Mouse (Mus musculus) hindbrain, embryonic 13.5 days (tissue): ENCODE measurements around the gene Olfr818. TPM values are rescaled to one million over a fixed set of nuclear protein-coding genes. Genes with fewer than 3 reads are reported as not detected.
"Not testable (repeated sequence)": the region's sequence is repeated elsewhere in the genome, so short reads cannot be mapped to it uniquely, and the experiment has no call there.

Experiments used
- ATAC-seq: fragments of 200-750 bp; cut with Nextera tagmentation; 2 replicates; pipeline ENCODE4 v1.8.0; 2017; ENCODE audit warnings: moderate TSS enrichment; ENCODE audit not compliant: low FRiP score
- H3K27ac ChIP-seq: fragments of 300-500 bp; sonication (generic); 2 replicates; pipeline ENCODE4 v1.5.1; 2015; ENCODE audit warnings: inconsistent platforms, mild to moderate bottlenecking, moderate library complexity
- H3K27me3 ChIP-seq: fragments of 300-500 bp; sonication (generic); 2 replicates; pipeline ENCODE4 v1.6.1; 2015; ENCODE audit warnings: mild to moderate bottlenecking, inconsistent platforms
- H3K36me3 ChIP-seq: fragments of 300-500 bp; sonication (generic); 2 replicates; pipeline ENCODE4 v1.6.1; 2015; ENCODE audit warnings: mild to moderate bottlenecking, inconsistent platforms
- H3K4me1 ChIP-seq: fragments of 300-500 bp; sonication (generic); replicated peaks from 2 replicates; pipeline ENCODE4 v1.6.1; 2015; ENCODE audit warnings: inconsistent platforms
- H3K4me2 ChIP-seq: fragments of 300-500 bp; sonication (generic); 2 replicates; pipeline ENCODE4 v1.6.1; 2015; ENCODE audit warnings: inconsistent platforms, mild to moderate bottlenecking, moderate library complexity
- H3K4me3 ChIP-seq: fragments of 300-500 bp; sonication (generic); 2 replicates; pipeline ENCODE4 v1.5.1; 2015; ENCODE audit warnings: mild to moderate bottlenecking, inconsistent platforms
- H3K9ac ChIP-seq: fragments of 300-500 bp; sonication (generic); 2 replicates; pipeline ENCODE4 v1.6.1; 2015; ENCODE audit warnings: mild to moderate bottlenecking, inconsistent platforms
- H3K9me3 ChIP-seq: fragments of 300-500 bp; sonication (generic); 2 replicates; pipeline ENCODE4 v1.6.1; 2016; ENCODE audit warnings: inconsistent platforms
- WGBS: fragments of 180-500 bp; shearing (Covaris S2); methylation state at CpG from one replicate; pipeline ENCODE4 v1.1.7; 2015; 5-methylcytosine and 5-hydroxymethylcytosine counted together
- polyA plus RNA-seq: library from polyadenylated mRNA; unstranded; fragments of >200 nt; fragmentation: Nextera tagmentation; extraction: Ambion mirVana; gene quantifications from 2 replicates; pipeline ENCODE4 v1.2.1, GENCODE M21; 2015

Gene Olfr818
- polyA plus RNA-seq: not detected in 2 replicates

DNA sequence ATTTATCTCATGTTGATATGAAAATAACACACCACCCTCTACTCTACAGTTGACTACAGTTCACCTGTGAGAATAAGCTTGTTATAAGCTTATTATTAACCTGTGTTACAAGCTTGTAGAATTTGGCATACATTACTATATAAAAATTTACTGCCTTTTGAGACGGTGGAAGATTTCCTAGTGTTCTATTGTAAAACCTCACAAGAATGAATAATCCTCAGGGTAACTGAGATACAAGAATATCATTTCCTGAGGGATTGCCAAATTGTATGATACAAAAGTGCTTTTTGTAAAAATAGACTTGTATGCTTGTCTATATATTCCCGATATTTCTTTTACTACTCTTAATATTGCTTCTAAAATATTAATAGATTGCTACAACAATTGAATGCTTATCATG lies at the start of gene Olfr818:
Gene Olfr818 (minus strand): TSS at position 101 of the 400 bp plus-strand sequence.
- Histone ChIP-seq H3K9ac (no peak within 1 kb of the TSS), H3K27me3 (no peaks in the 10 kb centered on the region), H3K4me2 (no peak within 1 kb of the TSS), H3K27ac (no peak within 1 kb of the TSS), H3K4me3 (no peak within 1 kb of the TSS), H3K9me3 (no peaks in the 10 kb centered on the region), H3K4me1 (no peaks in the 10 kb centered on the region), H3K36me3 (no peaks in the 10 kb centered on the region)
- 91% methylated on average over 2 of the region's 2 CpGs for WGBS
- ATAC-seq: no peak

DNA sequence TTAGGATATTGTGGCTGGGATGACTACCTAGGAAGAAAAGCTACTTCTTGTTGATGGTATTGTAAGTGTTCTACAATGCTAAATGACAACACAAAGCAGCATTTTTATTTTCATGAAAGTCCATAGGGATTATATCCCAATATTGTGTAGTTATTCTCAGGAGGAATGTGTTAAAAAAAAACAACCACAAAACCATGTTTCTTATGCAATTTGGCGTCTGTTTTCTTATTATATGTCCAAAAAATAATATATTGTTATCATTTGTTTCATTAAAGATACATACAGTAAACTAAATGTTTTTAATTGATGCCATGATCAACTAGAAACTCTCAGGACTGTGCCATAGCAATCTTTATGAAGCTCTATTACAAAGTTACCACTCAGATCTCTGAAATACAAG lies 36.1 kb upstream of the Olfr818 start, which contains the start of gene Gm10310:
Gene Gm10310 (minus strand): TSS at position 101 of the 400 bp plus-strand sequence.
- H3K4me3 ChIP-seq, H3K36me3 ChIP-seq, H3K4me2 ChIP-seq, H3K4me1 ChIP-seq, H3K9ac ChIP-seq, ATAC-seq, H3K9me3 ChIP-seq, H3K27ac ChIP-seq, H3K27me3 ChIP-seq: not testable (repeated sequence)
- WGBS: no CpG with 5 or more reads among the region's 1 CpGs

GRCm38 (mm10) chr10:129981867-129982266 lies 33.0 kb upstream of the Olfr818 start:
- H3K4me1 ChIP-seq, H3K9me3 ChIP-seq, H3K9ac ChIP-seq, H3K4me3 ChIP-seq, H3K4me2 ChIP-seq, H3K27me3 ChIP-seq, H3K36me3 ChIP-seq, ATAC-seq, H3K27ac ChIP-seq: not testable (repeated sequence)
- no CpG with 5 or more reads among the region's 3 CpGs for WGBS

DNA sequence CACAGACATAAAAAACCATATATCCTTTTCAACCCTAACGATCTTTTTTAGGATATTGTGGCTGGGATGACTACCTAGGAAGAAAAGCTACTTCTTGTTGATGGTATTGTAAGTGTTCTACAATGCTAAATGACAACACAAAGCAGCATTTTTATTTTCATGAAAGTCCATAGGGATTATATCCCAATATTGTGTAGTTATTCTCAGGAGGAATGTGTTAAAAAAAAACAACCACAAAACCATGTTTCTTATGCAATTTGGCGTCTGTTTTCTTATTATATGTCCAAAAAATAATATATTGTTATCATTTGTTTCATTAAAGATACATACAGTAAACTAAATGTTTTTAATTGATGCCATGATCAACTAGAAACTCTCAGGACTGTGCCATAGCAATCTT lies 27.1 kb upstream of the Olfr818 start, which contains the start of gene Olfr247:
Gene Olfr247 (minus strand): TSS at position 101 of the 400 bp plus-strand sequence.
- H3K9ac ChIP-seq: not testable (repeated sequence)
- no CpG with 5 or more reads among the region's 2 CpGs for WGBS

GRCm38 (mm10) chr10:129972994-129973393 lies 24.1 kb upstream of the Olfr818 start:
- H3K9ac ChIP-seq, H3K4me3 ChIP-seq, H3K4me1 ChIP-seq, H3K27ac ChIP-seq, H3K4me2 ChIP-seq, H3K36me3 ChIP-seq, H3K9me3 ChIP-seq, ATAC-seq, H3K27me3 ChIP-seq: not testable (repeated sequence)
- WGBS: no CpG with 5 or more reads among the region's 3 CpGs

More for the DNA sequence above, 27.1 kb upstream of the Olfr818 start, which contains the start of gene Olfr247:
- H3K4me2 ChIP-seq, ATAC-seq, H3K36me3 ChIP-seq, H3K4me1 ChIP-seq, H3K27me3 ChIP-seq, H3K4me3 ChIP-seq, H3K9me3 ChIP-seq, H3K27ac ChIP-seq: not testable (repeated sequence)

GRCm38 (mm10) chr10:129967166-129967565 lies 18.3 kb upstream of the Olfr818 start, which contains the start of gene Olfr819:
Gene Olfr819, minus strand, starts transcription at chr10:129967266.
- WGBS: 87% methylated on average over 2 of the region's 2 CpGs
- H3K9ac ChIP-seq, ATAC-seq, H3K4me3 ChIP-seq, H3K4me1 ChIP-seq, H3K27ac ChIP-seq, H3K27me3 ChIP-seq, H3K9me3 ChIP-seq, H3K36me3 ChIP-seq, H3K4me2 ChIP-seq: not testable (repeated sequence)

GRCm38 (mm10) chr10:129966232-129966631 lies 17.3 kb upstream of the Olfr818 start:
- H3K9me3 ChIP-seq, H3K9ac ChIP-seq, ATAC-seq, H3K4me1 ChIP-seq, H3K4me3 ChIP-seq, H3K27me3 ChIP-seq, H3K4me2 ChIP-seq, H3K36me3 ChIP-seq, H3K27ac ChIP-seq: not testable (repeated sequence)
- 100% methylated on average over 2 of the region's 3 CpGs for WGBS

GRCm38 (mm10) chr10:129915497-129915896 lies 33.4 kb downstream of the Olfr818 start, which contains the start of gene Olfr816:
Gene Olfr816, minus strand, starts transcription at chr10:129915597.
- WGBS: 72% methylated on average over 1 of the region's 1 CpGs
- H3K4me1 ChIP-seq: no peaks in the 10 kb centered on the region

GRCm38 (mm10) chr10:129905767-129906166 lies 43.1 kb downstream of the Olfr818 start, which contains the start of gene Olfr815:
Gene Olfr815, minus strand, starts transcription at chr10:129905867.
- H3K36me3 ChIP-seq, H3K4me1 ChIP-seq, H3K9ac ChIP-seq, H3K4me2 ChIP-seq, H3K9me3 ChIP-seq, ATAC-seq, H3K27ac ChIP-seq, H3K4me3 ChIP-seq, H3K27me3 ChIP-seq: not testable (repeated sequence)
- 71% methylated on average over 1 of the region's 1 CpGs for WGBS

More at GRCm38 (mm10) chr10:129915497-129915896, 33.4 kb downstream of the Olfr818 start, which contains the start of gene Olfr816:
- no peak within 1 kb of the TSS for H3K4me3 ChIP-seq
- H3K4me2 ChIP-seq: no peak within 1 kb of the TSS
- no peaks in the 10 kb centered on the region for H3K9me3 ChIP-seq
- no peak within 1 kb of the TSS for H3K27ac ChIP-seq
- no peaks in the 10 kb centered on the region for H3K36me3 ChIP-seq
- no peak for ATAC-seq
- H3K27me3 ChIP-seq: no peaks in the 10 kb centered on the region
- no peak within 1 kb of the TSS for H3K9ac ChIP-seq

Other genes starting within 250 kb of the Olfr818 start
- not detected in 2 replicates for gene Olfr804, start 245.9 kb downstream of the Olfr818 start, polyA plus RNA-seq
- gene Olfr805, start 219.7 kb downstream of the Olfr818 start, polyA plus RNA-seq: not detected in 2 replicates
- not detected in 2 replicates for gene Olfr806, start 207.2 kb downstream of the Olfr818 start, polyA plus RNA-seq
- not detected in 2 replicates for gene Olfr807, start 191.3 kb downstream of the Olfr818 start, polyA plus RNA-seq
- gene Olfr808, start 183.6 kb downstream of the Olfr818 start, polyA plus RNA-seq: not detected in 2 replicates
- not detected in 2 replicates for gene Olfr809, start 174.5 kb downstream of the Olfr818 start, polyA plus RNA-seq
- not detected in 2 replicates for gene Olfr810, start 154.2 kb downstream of the Olfr818 start, polyA plus RNA-seq
- not detected in 2 replicates for gene Olfr811, start 144.7 kb downstream of the Olfr818 start, polyA plus RNA-seq
- not detected in 2 replicates for gene Olfr812, start 103.0 kb downstream of the Olfr818 start, polyA plus RNA-seq
- gene Olfr813, start 93.7 kb downstream of the Olfr818 start, polyA plus RNA-seq: not detected in 2 replicates
- gene Olfr814, start 69.2 kb downstream of the Olfr818 start, polyA plus RNA-seq: not detected in 2 replicates
- not detected in 2 replicates for gene Olfr815, start 43.2 kb downstream of the Olfr818 start, polyA plus RNA-seq
- not detected in 2 replicates for gene Olfr816, start 33.5 kb downstream of the Olfr818 start, polyA plus RNA-seq
- gene Olfr819, start 18.2 kb upstream of the Olfr818 start, polyA plus RNA-seq: not detected in 2 replicates
- not detected in 2 replicates for gene Olfr247, start 27.0 kb upstream of the Olfr818 start, polyA plus RNA-seq
- gene Gm10310, start 36.0 kb upstream of the Olfr818 start, polyA plus RNA-seq: not detected in 2 replicates
- gene Olfr820, start 63.5 kb upstream of the Olfr818 start, polyA plus RNA-seq: not detected in 2 replicates
- not detected in 2 replicates for gene Olfr821, start 81.2 kb upstream of the Olfr818 start, polyA plus RNA-seq
- gene Olfr822, start 122.1 kb upstream of the Olfr818 start, polyA plus RNA-seq: not detected in 2 replicates
- not detected in 2 replicates for gene Olfr823, start 166.3 kb upstream of the Olfr818 start, polyA plus RNA-seq
- gene Olfr824, start 180.9 kb upstream of the Olfr818 start, polyA plus RNA-seq: not detected in 2 replicates
- not detected in 2 replicates for gene Olfr825, start 217.7 kb upstream of the Olfr818 start, polyA plus RNA-seq
- not detected in 2 replicates for gene Olfr826, start 235.1 kb upstream of the Olfr818 start, polyA plus RNA-seq